Mouse (Mus musculus) CH12.LX (cell line): ENCODE results near the gene Zfhx3.

Source experiments
- CTCF ChIP-seq, 2 experiments: IDR thresholded peaks in 1 of 2; conservative IDR thresholded peaks in 1 of 2; 2 replicates each; pipeline ENCODE4 v1.5.1; 2011 to 2012; ENCODE audit warnings: low read depth in 2 of 2, low read length in 2 of 2, improper control_type of control experiment in 1 of 2, inconsistent platforms in 1 of 2, mild to moderate bottlenecking in 1 of 2, moderate library complexity in 1 of 2
- EP300 ChIP-seq: IDR thresholded peaks from 2 replicates; pipeline ENCODE4 v1.6.1; 2011; ENCODE audit warnings: low read length, improper control_type of control experiment
- KAT2A ChIP-seq: IDR thresholded peaks from 2 replicates; pipeline ENCODE4 v1.6.1; 2012; ENCODE audit warnings: low read length, improper control_type of control experiment, inconsistent platforms; ENCODE audit not compliant: insufficient replicate concordance
- MAFK ChIP-seq: IDR thresholded peaks from 2 replicates; pipeline ENCODE4 v1.6.1; 2011; ENCODE audit warnings: low read length, improper control_type of control experiment; ENCODE audit not compliant: insufficient replicate concordance
- MYC ChIP-seq: IDR thresholded peaks from 2 replicates; pipeline ENCODE4 v1.6.1; 2011; ENCODE audit warnings: low read depth, mild to moderate bottlenecking, improper control_type of control experiment, low read length

DNA sequence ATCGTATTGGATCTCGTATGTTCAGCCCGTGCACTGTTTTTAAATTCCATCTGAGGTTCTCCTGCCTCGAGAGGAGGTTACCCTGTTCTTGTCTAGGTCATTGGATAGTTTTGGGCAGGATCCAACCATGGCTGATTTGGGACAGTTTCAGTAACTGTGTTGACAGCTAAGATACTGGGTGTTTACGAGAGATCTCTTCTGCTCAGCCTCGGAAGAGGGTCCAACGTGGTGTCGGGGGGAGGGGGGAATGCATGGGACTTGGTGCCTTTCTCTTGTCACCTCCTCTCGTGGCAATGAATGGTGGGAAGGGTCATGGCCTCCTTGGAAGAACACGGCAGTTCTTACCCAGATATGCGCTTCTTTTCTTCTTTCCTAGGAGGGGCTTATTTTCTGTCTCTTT, 892.7 kb downstream of the Zfhx3 start:
- TF ChIP-seq MAFK (no peak), KAT2A (no peak), EP300 (no peak), CTCF (conservative IDR thresholded peaks at IDR 0.05 in 1 of 2, IDR thresholded peaks at IDR 0.05 in 1 of 2; ENCODE audit: low read depth in 2 of 2, low read length in 2 of 2) (no peak), MYC (no peak)
